Mouse (Mus musculus) heart, adult 2 months (tissue): ENCODE measurements at regions not wholly inside any gene's neighbourhood (a gene's known extent, or its start where the extent isn't known, plus 50 kb on each side); places are given as distances from the start of the nearest gene placed in this dataset.

Experiments used
- DNase-seq, 2 experiments: peaks; one replicate each; pipeline ENCODE4 v3.0.0; 2021
- H3K27ac ChIP-seq: fragments of 200-600 bp; 2 replicates; pipeline ENCODE4 v1.8.1; 2022
- H3K27me3 ChIP-seq: fragments of 200-500 bp; 2 replicates; pipeline ENCODE4 v1.6.1; 2012; ENCODE audit warnings: mild to moderate bottlenecking, low read length, inconsistent platforms, mixed read lengths; ENCODE audit not compliant: control insufficient read depth, insufficient read depth
- H3K36me3 ChIP-seq: fragments of 200-500 bp; 2 replicates; pipeline ENCODE4 v1.6.1; 2012; ENCODE audit warnings: low read length, inconsistent platforms; ENCODE audit not compliant: control insufficient read depth, insufficient read depth
- H3K4me1 ChIP-seq: fragments of 200-500 bp; 2 replicates; pipeline ENCODE4 v1.6.1; 2011; ENCODE audit warnings: low read length; ENCODE audit not compliant: control insufficient read depth, insufficient read depth
- H3K4me3 ChIP-seq: fragments of 200-600 bp; 2 replicates; pipeline ENCODE4 v1.8.1; 2022
- H3K79me2 ChIP-seq: fragments of 200-500 bp; replicated peaks from 2 replicates; pipeline ENCODE4 v1.6.1; 2012; ENCODE audit warnings: mild to moderate bottlenecking, inconsistent platforms, low read length, moderate library complexity, mixed read lengths; ENCODE audit not compliant: control insufficient read depth, insufficient read depth
- H3K9ac ChIP-seq: fragments of 200-500 bp; 2 replicates; pipeline ENCODE4 v1.6.1; 2012; ENCODE audit warnings: low read depth, mild to moderate bottlenecking, control low read depth, inconsistent platforms, low read length, mixed read lengths
- CTCF ChIP-seq: fragments of 200-600 bp; IDR thresholded peaks from 2 replicates; pipeline ENCODE4 v1.8.1; 2022; ENCODE audit warnings: antibody characterized with exemption, mild to moderate bottlenecking, moderate library complexity
- EP300 ChIP-seq: fragments of 200-500 bp; IDR thresholded peaks from 2 replicates; pipeline ENCODE4 v1.6.1; 2011; ENCODE audit warnings: low read depth, low read length, control low read depth; ENCODE audit not compliant: insufficient read depth
- POLR2A ChIP-seq: fragments of 200-500 bp; IDR thresholded peaks from 2 replicates; pipeline ENCODE4 v1.6.1; 2011; ENCODE audit warnings: mild to moderate bottlenecking, low read depth, low read length, control low read depth; ENCODE audit not compliant: insufficient read depth
- WGBS: fragments of 180-500 bp; shearing (Covaris S2); methylation state at CpG from one replicate; pipeline ENCODE4 v1.1.7; 2018; 5-methylcytosine and 5-hydroxymethylcytosine counted together
- intact Hi-C: fragments of 180-260 bp; cut with DNase I; formaldehyde crosslinking; loops from one replicate; pipeline ENCODE4 v1.15.1; 2025

- WGBS = 78% methylated on average over 1 of the region's 1 CpGs
- H3K27ac ChIP-seq = no peak overlapping the region
- TF ChIP-seq CTCF (no peak), POLR2A (no peak), EP300 (no peak)
- no peak overlapping the region for H3K9ac ChIP-seq
- no peaks in the 10 kb centered on the region for H3K79me2 ChIP-seq
- intact Hi-C loops = no loop called here
- no peak for DNase-seq
- no peak overlapping the region for H3K4me3 ChIP-seq
- no peaks in the 10 kb centered on the region for H3K27me3 ChIP-seq
- no peaks in the 10 kb centered on the region for H3K36me3 ChIP-seq
- no peaks in the 10 kb centered on the region; the same call in 1 of the 2 replicates for H3K4me1 ChIP-seq
Measured at GRCm38 (mm10) chr14:62166006-62166405, 126.4 kb upstream of the Rnaseh2b start.

GRCm38 (mm10) chr14:62166596-62166995, 125.8 kb upstream of the Rnaseh2b start:
- Histone ChIP-seq H3K27me3 (no peaks in the 10 kb centered on the region), H3K4me3 (no peak overlapping the region), H3K27ac (no peak overlapping the region), H3K79me2 (no peaks in the 10 kb centered on the region), H3K9ac (no peak overlapping the region), H3K36me3 (no peaks in the 10 kb centered on the region), H3K4me1 (no peaks in the 10 kb centered on the region; the same call in 1 of the 2 replicates)
- 49% methylated on average over 5 of the region's 5 CpGs for WGBS
- no peak for DNase-seq
- intact Hi-C loops = no loop called here
- TF ChIP-seq EP300 (no peak), CTCF (no peak), POLR2A (no peak)

GRCm38 (mm10) chr14:62167090-62167489, 125.3 kb upstream of the Rnaseh2b start:
- H3K4me1 ChIP-seq = no peaks in the 10 kb centered on the region; the same call in 1 of the 2 replicates
- TF ChIP-seq EP300 = no peak
- no peak for TF ChIP-seq POLR2A
- TF ChIP-seq CTCF = no peak
- no peak overlapping the region for H3K9ac ChIP-seq
- no peak for DNase-seq
- WGBS = 49% methylated on average over 6 of the region's 6 CpGs
- H3K4me3 ChIP-seq = no peak overlapping the region
- no peaks in the 10 kb centered on the region for H3K27me3 ChIP-seq
- no peaks in the 10 kb centered on the region for H3K36me3 ChIP-seq
- H3K79me2 ChIP-seq = no peaks in the 10 kb centered on the region
- no peak overlapping the region for H3K27ac ChIP-seq
- intact Hi-C loops = no loop called here

GRCm38 (mm10) chr14:62168711-62169110, 123.7 kb upstream of the Rnaseh2b start:
- peaks cover 1% of the 10 kb centered on the region; the same call in 1 of the 2 replicates for H3K4me1 ChIP-seq
- H3K79me2 ChIP-seq = no peaks in the 10 kb centered on the region
- intact Hi-C loops = no loop called here
- TF ChIP-seq CTCF (no peak), POLR2A (no peak), EP300 (no peak)
- no peak overlapping the region for H3K4me3 ChIP-seq
- H3K36me3 ChIP-seq = no peaks in the 10 kb centered on the region
- DNase-seq = no peak
- no peaks in the 10 kb centered on the region for H3K27me3 ChIP-seq
- no peak overlapping the region for H3K27ac ChIP-seq
- 60% methylated on average over 6 of the region's 6 CpGs for WGBS
- no peak overlapping the region for H3K9ac ChIP-seq

GRCm38 (mm10) chr14:62170385-62170784, 122.0 kb upstream of the Rnaseh2b start:
- H3K9ac ChIP-seq = no peak overlapping the region
- H3K4me1 ChIP-seq = peaks cover 1% of the 10 kb centered on the region; the same call in 1 of the 2 replicates
- WGBS = 59% methylated on average over 5 of the region's 5 CpGs
- H3K27ac ChIP-seq = peak overlapping the region; percentile 10
- peak in 1 of 2 experiments; percentile 24 for DNase-seq
- no peaks in the 10 kb centered on the region for H3K79me2 ChIP-seq
- H3K36me3 ChIP-seq = peaks cover 2% of the 10 kb centered on the region; the same call in 1 of the 2 replicates
- intact Hi-C loops = loop anchor here (10.0 kb wide), 2 partner anchors 116 to 486 kb away; no protein-coding TSS in a partner anchor
- no peaks in the 10 kb centered on the region for H3K27me3 ChIP-seq
- TF ChIP-seq CTCF = no peak
- H3K4me3 ChIP-seq = no peak overlapping the region

- intact Hi-C loops = loop anchor here (10.0 kb wide), 2 partner anchors 117 to 487 kb away; no protein-coding TSS in a partner anchor
- no peak for TF ChIP-seq CTCF
- no peak overlapping the region for H3K27ac ChIP-seq
- H3K27me3 ChIP-seq = no peaks in the 10 kb centered on the region
- no peak for DNase-seq
- H3K9ac ChIP-seq = no peak overlapping the region
- peaks cover 2% of the 10 kb centered on the region; the same call in 1 of the 2 replicates for H3K36me3 ChIP-seq
- H3K4me3 ChIP-seq = no peak overlapping the region
- H3K79me2 ChIP-seq = no peaks in the 10 kb centered on the region
- WGBS = 82% methylated on average over 15 of the region's 15 CpGs
- peaks cover 1% of the 10 kb centered on the region; the same call in 1 of the 2 replicates for H3K4me1 ChIP-seq
Measured at GRCm38 (mm10) chr14:62171256-62172047, 120.9 kb upstream of the Rnaseh2b start.
